Mouse (Mus musculus) spleen, adult 18-20 months (tissue): Measurements from ENCODE around the gene Surf6.
A peak's percentile ranks its signal among the peaks of the same experiment; 100 is the strongest.
"Not testable (repeated sequence)": the region's sequence is repeated elsewhere in the genome, so short reads cannot be mapped to it uniquely, and the experiment has no call there.

Experiments used
- DNase-seq, 2 experiments: peaks; one replicate each; pipeline ENCODE4 v3.0.0; 2022; ENCODE audit warnings: mixed read lengths in 2 of 2

Gene Surf6

DNA sequence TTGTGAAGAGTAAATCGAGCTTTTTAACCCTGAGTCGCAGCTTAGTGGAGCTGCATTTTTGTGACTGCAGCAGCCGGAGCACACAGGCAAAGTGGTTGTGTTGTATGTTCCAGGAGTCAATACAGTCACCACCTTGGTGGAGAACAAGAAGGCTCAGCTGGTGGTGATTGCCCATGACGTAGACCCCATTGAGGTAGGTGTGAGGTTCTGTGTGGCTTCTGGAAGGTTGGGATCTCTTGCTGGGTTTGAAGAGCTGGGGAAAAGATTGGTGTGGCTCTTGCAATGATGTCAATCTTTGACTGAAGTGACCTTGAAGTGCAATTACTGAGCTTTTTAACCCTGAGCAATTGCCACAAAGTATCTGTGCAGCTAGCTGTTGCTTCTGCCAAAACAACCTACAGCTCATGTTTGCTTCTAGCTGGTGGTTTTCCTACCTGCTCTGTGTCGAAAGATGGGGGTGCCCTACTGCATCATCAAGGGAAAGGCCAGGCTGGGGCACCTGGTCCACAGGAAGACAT lies 9.6 kb upstream of the Surf6 start:
- DNase-seq: no peak

DNA sequence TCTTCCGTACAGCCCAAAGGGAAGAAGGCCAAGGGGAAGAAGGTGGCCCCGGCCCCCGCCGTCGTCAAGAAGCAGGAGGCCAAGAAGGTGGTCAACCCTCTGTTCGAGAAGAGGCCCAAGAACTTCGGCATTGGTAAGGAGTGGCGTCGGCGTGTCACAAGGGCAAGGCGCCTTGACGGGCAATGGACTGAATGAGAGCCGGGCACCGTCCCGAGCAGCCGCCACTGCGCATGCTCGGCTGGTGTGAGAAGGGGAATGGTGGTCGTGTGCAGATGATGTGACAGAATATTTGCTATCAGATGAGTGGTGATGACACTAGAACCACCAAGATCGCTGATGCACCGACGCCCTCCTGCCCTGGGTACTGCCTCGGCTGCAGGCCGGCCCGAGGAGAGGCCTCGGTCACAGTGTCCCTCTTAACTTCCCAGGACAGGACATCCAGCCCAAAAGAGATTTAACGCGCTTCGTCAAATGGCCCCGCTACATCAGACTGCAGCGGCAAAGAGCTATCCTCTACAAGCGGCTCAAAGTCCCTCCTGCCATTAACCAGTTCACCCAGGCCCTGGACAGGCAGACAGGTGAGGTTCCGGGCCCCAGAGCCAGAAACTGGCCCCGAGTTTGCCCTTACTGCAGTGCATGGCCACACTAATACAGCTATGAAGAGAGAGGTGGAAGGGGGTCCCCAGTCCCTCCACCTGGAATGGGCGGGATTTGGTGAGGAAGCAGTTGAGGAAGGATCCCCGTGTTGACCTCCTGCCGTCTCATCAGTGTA lies 8.5 kb upstream of the Surf6 start:
- DNase-seq: no peak

DNA sequence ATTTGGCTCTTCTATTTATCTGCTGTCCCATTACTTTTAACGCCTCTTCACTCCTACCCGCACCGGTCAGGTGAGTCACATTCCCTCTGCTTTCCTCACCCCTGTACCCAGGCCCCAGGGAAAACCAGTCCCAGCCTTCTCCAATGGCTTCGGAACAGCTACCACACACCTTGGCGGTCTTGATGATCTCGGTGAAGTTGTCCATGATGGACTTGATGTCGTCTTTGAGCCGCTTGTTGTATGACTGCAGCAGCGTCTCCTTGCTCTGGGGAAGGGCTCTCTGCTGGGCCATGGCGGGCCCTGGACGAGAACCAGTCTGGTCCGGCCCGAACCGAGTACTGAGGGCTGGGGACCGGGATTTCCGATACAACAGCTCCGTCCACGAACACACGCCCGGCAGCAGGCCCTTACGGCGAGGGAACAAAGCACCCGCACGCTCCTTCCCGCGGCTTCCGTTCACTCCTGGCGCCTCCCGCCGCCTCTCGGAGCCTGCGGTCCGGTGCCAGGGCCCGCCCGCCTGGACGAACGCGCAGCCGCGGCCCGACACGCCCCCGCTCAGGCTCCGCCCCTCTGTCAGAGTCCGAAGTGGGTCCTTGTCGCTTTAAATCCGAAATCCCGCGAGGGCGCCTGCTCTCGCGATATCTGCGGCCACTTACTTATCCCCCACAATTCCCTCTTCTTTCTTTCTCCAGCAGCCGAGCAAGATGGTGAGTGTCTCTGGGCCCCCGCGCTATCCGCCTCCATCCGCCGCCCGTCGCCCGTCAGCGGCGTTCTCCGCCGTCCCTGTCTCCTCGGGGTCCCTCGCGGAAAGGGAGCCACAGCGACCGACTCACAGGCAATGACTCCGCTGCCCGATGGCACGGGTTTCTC lies 7.7 kb upstream of the Surf6 start, which contains the start of the genes Med22 and Rpl7a:
TSS of gene Med22 (minus strand) at position 554 of the 870 bp plus-strand sequence.
TSS of gene Rpl7a (plus strand) at position 641 of the 870 bp plus-strand sequence.
- DNase-seq: peak; percentile 99 to 100

DNA sequence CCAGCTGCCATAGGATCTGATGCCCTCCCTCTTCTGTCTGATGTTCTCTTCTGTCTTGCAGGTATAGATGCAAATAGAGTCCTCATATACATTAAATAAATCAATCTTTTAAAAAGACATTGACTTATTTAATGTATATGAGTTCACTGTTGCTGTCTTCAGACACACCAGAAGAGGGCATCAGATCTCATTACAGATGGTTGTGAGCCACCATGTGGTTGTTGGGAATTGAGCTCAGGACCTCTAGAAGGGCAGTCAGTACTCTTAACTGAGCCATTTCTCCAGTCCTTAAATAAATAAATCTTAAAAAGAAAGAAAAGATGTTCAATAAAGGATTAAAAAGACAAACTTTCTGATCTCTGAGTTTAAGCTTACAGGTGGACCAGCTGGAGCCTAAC lies 6.7 kb upstream of the Surf6 start:
- DNase-seq: no peak

DNA sequence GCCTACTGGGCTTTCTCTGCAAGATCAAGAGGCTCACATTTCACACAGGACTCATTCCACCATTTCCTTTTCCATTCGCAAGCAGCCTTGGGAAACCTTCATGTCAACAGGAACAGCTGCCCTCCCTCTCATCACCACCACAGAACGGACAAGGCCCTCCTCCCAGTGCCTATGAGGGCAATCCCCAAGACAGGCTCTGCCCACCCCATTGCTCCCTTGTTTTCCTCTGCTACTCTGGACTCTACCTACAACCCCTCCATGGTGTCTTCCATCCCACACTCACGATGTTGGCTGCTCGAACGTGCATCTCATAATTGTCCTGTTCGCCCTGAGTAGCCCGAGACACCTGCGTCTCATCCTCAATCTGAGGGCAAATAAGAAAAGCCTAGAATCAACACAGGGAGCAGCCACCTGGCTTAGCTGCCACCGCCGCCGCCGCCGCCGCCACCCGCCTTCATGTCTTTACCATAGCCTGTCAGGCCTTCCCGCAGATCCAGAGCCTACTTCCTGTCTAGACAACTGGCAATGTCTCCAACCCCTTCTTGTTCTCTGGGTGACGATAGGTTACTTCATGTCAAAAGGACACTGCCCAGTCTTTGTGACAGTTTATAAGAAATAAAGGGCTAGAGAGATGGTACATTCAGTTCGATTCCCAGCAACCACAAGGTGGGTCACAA lies 6.2 kb upstream of the Surf6 start:
- no peak for DNase-seq

DNA sequence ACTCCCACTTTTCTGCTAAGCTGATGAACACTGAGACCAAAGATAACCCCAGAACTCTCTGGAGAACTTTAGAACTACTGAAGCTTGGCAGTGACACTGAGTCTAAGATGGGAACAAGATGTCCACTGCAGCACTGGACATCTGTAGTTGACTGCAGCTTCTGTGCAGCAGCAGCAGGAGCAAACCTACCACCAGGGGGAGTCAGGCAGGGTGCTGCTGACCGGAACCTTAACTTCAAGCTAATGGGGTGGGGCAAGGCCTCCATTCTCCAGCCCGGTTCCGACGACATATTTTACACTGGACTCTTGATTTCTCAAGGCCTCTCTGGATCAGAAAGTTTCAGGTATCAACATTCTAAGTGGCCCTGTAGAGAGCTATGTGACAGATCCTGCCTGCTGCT lies 4.4 kb upstream of the Surf6 start:
- peak in 1 of 2 experiments; percentile 55 for DNase-seq

DNA sequence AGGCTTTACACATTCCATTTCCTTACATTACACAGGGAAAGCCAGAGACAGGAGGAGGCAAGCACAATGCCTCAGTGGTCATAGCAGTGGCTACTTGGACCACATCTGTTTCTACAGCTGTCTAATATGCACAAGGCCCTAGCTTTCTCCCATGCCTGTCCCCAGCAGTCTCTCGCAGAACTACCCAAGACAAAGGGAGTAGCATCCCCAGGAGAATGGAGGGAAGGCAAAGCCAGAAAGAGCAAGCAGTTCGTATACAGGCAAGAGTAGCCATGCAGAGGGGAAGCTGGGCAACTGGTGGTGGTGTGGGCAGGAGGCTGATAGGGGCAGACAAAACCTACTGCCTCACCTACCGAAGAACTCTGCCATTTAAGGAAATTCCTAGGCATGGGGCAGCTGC lies 3.8 kb upstream of the Surf6 start:
- no peak for DNase-seq

DNA sequence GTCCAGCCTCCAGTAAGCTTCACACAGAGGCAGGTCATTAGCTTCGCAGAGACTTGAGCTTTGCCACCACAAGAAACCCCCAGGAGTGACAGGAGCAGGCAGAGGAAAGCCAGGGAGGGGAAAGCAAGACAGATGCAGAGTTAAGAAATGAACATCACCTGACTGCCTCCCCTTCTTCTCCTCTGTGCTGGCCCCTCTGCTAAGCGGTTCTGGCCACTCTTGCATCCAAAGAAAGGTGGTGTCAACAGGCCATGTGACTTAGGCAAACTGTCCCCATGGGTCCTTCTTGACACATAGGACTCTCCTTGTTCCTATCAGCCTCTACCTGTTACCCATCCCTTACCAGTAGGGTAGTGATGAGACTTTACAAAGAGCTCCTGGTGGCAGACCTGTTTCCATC lies 3.3 kb upstream of the Surf6 start:
- DNase-seq: no peak

DNA sequence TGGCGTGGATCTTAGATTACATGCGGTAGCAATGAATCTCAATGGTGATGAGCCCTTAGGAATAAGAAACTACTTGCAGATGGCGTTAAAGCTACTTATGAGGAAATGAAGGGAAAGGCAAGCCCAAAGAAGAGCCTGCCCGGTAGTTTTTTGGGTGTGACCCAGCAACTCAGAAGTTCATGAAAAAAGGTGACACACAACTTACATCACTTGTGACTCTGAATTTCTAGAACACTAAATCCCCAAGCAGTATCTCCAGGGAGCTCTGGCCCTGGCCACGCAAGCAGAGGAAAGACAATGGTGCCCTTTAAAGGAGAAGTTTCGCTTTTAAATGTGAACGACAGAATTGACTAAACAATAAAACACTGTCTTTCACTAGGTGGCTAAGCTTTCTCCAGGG lies 632 bp upstream of the Surf6 start:
- no peak for DNase-seq

DNA sequence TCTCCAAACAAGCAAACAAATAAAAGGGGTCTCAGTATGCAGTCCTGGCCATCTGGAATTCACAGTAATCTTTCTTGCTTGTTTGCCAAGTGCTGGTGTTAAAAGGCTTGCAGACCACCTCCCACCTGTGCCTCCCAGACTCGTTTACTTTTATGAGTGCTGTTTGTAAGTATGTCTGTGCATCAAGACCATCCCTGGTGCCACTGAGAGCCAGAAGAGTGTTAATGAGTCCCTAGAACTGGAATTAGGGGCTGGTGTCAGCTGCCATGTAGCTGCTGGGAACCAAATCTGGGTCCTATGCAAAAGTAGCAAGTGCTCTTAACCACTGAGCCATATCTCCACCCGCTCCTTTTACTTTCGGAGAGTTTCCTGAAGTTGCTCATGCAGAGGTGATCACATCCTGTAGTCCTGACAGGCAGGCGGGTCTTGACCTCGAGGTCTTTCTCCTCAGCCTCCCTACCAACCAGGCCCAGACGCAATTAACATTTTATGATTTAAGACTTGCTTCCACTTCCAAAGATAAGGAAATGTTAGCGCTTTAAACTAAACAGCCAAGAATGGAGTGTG lies 762 bp downstream of the Surf6 start:
- DNase-seq: no peak

DNA sequence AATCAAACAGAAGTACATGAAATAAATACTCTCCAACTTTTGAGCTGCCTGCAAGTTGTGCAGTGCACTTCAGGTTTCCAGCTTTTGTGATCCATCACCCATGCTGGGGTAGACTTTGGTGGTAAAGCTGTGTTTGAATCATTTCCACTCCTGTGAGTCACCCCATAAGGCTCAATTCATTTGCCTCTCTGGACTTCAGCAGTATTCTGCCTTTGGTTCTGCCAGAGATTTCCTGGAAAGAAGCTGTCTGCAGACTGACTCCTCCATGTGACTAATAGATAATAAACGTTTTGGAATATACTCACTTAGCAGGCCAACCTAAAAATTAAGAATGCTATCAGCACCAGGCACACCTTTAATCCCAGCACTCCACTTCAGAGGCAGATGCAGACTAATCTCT lies 1.9 kb downstream of the Surf6 start:
- DNase-seq: no peak

DNA sequence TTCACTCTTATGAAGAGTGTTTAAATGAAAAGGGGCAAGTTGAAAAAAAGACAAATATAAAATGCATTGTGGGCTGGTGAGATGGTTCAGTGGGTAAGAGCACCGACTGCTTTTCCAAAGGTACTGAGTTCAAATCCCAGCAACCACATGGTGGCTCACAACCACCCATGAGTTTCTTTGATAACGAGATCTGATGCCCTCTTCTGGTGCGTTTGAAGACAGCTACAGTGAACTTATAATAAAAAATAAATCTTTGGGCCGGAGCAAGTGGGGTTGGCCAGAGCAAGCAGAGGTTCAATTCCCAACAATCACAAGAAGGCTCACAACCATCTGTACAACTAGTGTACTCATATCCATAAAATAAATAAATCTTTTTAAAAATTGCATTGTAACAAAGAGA lies 6.8 kb downstream of the Surf6 start:
- DNase-seq: no peak

DNA sequence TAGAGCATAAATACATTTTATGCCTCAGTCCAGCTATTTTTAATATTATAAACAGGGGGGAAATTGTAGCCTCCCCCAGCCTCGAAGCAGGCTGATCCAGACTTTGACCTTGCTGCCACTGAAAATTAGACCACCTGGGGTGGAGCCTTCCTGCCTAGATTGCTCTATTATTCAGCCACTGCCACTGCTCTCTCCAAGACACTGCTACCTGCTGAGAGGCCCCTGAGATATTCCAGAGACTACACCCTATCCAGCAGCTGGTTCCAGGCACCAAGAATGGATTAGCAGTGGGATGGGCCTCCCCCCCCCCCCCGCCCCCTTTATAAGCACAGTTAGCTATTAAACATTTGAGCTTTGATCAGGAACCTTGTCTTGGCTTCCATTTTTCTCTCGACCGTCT lies 16.5 kb downstream of the Surf6 start:
- DNase-seq: not testable (repeated sequence)

DNA sequence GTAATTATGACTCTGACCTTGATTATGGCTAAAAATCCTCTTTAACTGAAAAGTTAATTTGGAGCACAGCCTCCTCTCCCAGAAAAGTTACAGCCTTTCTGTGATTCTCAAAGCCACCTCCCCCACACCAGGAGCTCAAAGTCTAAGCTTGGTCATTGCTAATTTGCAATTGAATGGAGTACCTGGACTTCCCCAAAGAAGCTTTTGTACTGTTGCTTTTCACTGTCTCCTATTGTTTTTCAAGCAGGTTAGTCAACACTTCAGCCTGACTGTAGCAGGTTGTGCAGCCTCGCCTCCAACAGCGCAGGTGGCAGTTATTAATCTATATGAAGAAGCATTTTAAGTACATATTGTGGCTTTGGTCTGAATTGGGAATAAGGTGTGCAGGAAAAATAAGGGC lies 17.1 kb downstream of the Surf6 start:
- DNase-seq: not testable (repeated sequence)

DNA sequence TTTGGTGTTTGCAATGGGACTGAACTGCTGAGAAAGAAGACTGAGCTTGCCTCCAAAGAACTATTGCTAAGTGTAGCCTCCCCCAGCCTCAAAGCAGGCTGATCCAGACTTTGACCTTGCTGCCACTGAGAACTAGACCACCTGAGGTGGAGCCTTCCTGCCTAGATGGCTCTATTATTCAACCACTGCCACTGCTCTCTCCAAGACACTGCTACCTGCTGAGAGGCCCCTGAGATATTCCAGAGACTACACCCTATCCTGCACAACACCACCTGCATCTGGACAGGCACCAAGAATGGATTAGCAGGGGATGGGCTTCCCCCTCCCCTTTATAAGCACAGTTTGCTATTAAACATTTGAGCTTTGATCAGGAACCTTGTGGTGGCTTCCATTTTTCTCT lies 24.1 kb downstream of the Surf6 start:
- DNase-seq: no peak

DNA sequence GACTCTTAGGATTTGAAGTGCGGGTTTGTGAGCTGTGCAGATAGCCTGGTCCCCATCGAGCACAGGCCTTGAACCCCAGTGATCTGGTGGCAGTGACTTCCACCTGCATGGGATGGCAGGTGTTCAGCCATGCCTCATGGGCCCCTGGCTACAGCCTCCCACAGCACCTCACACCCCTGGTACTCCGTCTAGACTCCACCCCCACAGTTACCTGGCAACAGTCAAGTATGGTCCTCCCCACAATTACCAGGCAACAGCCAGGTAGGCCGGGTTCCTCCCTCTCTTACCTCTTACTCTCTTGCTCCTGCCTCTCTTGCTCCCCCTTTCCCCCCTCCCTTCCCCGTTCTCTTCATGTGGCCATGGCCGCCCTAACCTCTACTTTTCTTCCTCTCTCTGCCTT lies 32.0 kb downstream of the Surf6 start:
- no peak for DNase-seq

DNA sequence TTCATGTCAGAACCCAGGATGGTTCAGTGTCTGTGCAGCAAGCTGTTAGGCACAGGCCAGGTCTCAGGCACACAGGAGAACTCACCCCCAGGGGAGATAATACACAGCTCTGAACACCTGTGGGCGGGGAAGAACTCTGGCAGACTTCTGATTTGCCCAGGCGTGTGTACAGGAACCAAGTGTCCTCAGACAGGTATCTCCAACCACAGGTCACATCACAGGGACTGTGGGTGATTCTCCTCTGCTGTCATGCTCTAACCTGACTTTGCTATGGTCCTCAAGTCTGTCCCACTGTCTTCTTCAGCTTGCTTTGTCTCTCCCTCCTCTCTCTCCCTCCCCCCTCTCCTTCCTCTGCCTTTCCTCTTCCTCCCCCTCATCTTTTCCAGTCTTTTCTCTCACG lies 37.8 kb downstream of the Surf6 start, which contains the start of gene Abo:
TSS of gene Abo (minus strand) at position 101 of the 400 bp plus-strand sequence.
- DNase-seq: no peak

DNA sequence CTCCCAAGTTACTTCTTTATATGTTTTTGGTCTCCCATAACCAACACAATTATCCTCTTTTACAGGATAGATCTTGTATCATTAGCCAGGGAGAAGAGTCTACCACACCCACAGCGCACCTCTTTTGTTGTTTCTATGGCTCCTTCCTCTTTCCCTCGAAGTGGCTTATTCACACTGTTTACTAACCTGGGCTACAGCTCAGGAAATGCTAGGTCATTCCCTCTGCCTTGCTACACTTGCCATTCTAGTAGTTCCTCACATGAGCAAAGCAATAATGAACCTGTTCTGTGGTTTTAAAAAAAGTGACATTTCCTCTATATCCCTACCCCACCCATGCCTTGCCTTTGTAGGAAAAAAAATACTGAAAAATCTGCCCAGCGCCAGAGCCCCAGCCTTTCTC lies 39.8 kb downstream of the Surf6 start:
- DNase-seq: no peak

DNA sequence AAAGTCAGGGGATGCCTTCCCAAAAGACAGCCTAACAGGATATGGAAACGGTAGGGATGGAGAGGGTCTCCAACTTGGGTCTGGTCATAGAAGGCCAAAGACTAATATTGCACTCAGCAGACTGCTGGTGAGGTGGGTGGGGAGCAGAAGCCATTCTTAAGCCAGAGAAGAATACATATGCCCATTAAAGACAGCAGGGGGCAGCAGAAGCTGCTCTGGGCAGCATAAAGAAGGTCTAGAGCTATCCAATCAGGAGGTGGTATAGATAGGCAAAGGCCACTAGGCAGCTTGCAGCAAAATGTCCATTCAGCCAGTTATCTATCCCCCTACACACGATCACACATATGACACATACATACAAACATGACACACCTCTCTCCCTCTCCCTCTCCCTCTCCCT lies 55.0 kb downstream of the Surf6 start:
- DNase-seq: peak in 1 of 2 experiments; percentile 12
